Mouse (Mus musculus): ENCODE measurements around the gene Fam217a.

DNA sequence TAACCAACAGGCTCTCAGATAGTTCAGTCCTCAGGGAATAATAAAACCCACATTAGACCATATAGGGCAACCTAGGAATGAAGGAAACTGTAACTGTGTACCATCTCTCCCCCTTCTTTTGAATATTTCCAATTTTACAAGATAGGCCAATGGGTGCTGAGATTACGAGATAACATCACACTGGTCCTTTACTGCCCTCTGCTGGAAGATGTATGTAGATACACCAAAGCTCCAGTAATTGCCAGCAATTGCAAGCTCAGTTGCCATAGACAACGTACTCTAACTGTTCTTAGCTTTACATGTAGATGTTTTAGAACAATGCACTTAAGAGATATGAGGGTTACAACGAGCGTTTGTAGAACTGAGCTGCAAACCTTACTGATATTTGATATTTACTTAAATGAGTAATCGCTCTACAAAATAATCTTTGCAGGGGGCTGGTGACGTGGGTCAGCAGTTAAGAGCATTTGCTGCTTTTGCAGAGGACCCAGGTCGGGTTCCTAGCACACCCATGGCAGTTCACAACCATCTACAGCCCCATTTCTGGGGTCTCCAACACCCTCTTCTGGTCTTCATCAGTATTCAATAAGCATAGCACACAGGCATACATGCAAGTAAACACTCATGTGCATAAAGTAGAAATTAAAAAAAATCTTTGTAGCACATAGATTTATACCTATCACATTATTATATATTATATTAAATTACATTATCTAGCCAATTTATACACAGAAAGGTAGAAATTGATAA, 59.5 kb downstream of the Fam217a start:
- peak; percentile 75 for TF ChIP-seq CTCF (conservative IDR thresholded peaks at IDR 0.05; ENCODE audit: low read length)
- TF ChIP-seq POU5F1 (IDR thresholded peaks at IDR 0.05; ENCODE audit: borderline replicate concordance, low read length) = no peak
- no peak for TF ChIP-seq NANOG (IDR thresholded peaks at IDR 0.05; ENCODE audit: borderline replicate concordance, low read length)

All from E14TG2a.4 (cell line).